In genomic region chr6:39788408-39788807, GRCm38 (mm10) we compare ENCODE assay signal across 21 mouse cellular contexts.
"Had no signal": no experiment of that assay in that cellular context is flagged by ENCODE, and none has a peak within 500 bp of the region (broad histone marks: within the 10 kb centered on the region; RNA-seq: fewer than 3 reads in every experiment).

No protein-coding gene starts in this region.

- ATAC-seq: intestine, postnatal 0 days; liver, embryonic 12.5 days; midbrain, embryonic 15.5 days had no signal

- H3K4me3 ChIP-seq: layer of hippocampus, adult 2 months; limb, embryonic 10.5 days; limb, embryonic 13.5 days; liver, embryonic 12.5 days; liver, embryonic 15.5 days; lung, embryonic 15.5 days; midbrain, embryonic 15.5 days; myocyte; neural tube, embryonic 13.5 days had no signal

- DNase-seq: kidney, adult 2 months; layer of hippocampus, adult 9-11 months; liver; lung, adult 18-20 months; lung, postnatal 10 days; lung, postnatal 36 days; right cerebral cortex, postnatal 25 days; spleen, adult 18-20 months; thymus, adult 18-20 months; thymus, postnatal 36 days had no signal

- H3K36me3 ChIP-seq: limb, embryonic 10.5 days; limb, embryonic 13.5 days; liver, embryonic 12.5 days; liver, embryonic 15.5 days; lung, embryonic 15.5 days; midbrain, embryonic 15.5 days; neural tube, embryonic 13.5 days had no signal

- H3K4me1 ChIP-seq: liver, embryonic 12.5 days; liver, embryonic 15.5 days; lung, embryonic 15.5 days had no signal

- H3K9ac ChIP-seq: limb, embryonic 13.5 days; liver, embryonic 12.5 days; liver, embryonic 15.5 days; lung, embryonic 15.5 days; midbrain, embryonic 15.5 days; neural tube, embryonic 13.5 days had no signal

- H3K27me3 ChIP-seq: lung, embryonic 15.5 days; midbrain, embryonic 15.5 days; neural tube, embryonic 13.5 days had no signal

- H3K27ac ChIP-seq: kidney, postnatal 0 days; layer of hippocampus, adult 2 months; limb, embryonic 10.5 days; limb, embryonic 13.5 days; liver, embryonic 12.5 days; liver, embryonic 15.5 days; lung, embryonic 15.5 days; midbrain, embryonic 15.5 days; neural tube, embryonic 13.5 days had no signal
